Mouse (Mus musculus) urinary bladder, postnatal 25 days (tissue): ENCODE data around the gene Myo1d.

ENCODE experiments used
- DNase-seq: peaks from one replicate; pipeline ENCODE4 v3.0.0; 2022; ENCODE audit warnings: low spot score

Myo1d gene

GRCm38 (mm10) chr11:80504519-80505385 is 275.1 kb downstream of the Myo1d start:
- DNase-seq: no peak

- no peak for DNase-seq
Measured at GRCm38 (mm10) chr11:80503726-80504452, 275.9 kb downstream of the Myo1d start.

- no peak for DNase-seq
Measured at GRCm38 (mm10) chr11:80503281-80503680, 276.5 kb downstream of the Myo1d start.

- no peak for DNase-seq
Measured at GRCm38 (mm10) chr11:80499550-80499952, 280.3 kb downstream of the Myo1d start.

GRCm38 (mm10) chr11:80498328-80499070 is 281.3 kb downstream of the Myo1d start:
- DNase-seq: no peak

- DNase-seq: no peak
Measured at GRCm38 (mm10) chr11:80497225-80497919, 282.5 kb downstream of the Myo1d start.

GRCm38 (mm10) chr11:80496640-80497039 is 283.2 kb downstream of the Myo1d start:
- DNase-seq: no peak

GRCm38 (mm10) chr11:80495972-80496371 is 283.9 kb downstream of the Myo1d start:
- DNase-seq: no peak

- DNase-seq: no peak
Measured at GRCm38 (mm10) chr11:80494852-80495251, 285.0 kb downstream of the Myo1d start.

- DNase-seq: no peak
Measured at GRCm38 (mm10) chr11:80493186-80493585, 286.6 kb downstream of the Myo1d start.

- no peak for DNase-seq
Measured at GRCm38 (mm10) chr11:80490831-80491230, 289.0 kb downstream of the Myo1d start.

- no peak for DNase-seq
Measured at GRCm38 (mm10) chr11:80489882-80490196, 290.0 kb downstream of the Myo1d start.

- no peak for DNase-seq
Measured at GRCm38 (mm10) chr11:80489172-80489881, 290.5 kb downstream of the Myo1d start.

- no peak for DNase-seq
Measured at GRCm38 (mm10) chr11:80487904-80488587, 291.8 kb downstream of the Myo1d start.

- DNase-seq: no peak
Measured at GRCm38 (mm10) chr11:80485622-80486206, 294.1 kb downstream of the Myo1d start.

- DNase-seq: no peak
Measured at GRCm38 (mm10) chr11:80485120-80485551, 294.7 kb downstream of the Myo1d start.

- no peak for DNase-seq
Measured at GRCm38 (mm10) chr11:80484191-80484791, 295.5 kb downstream of the Myo1d start.

GRCm38 (mm10) chr11:80483536-80484067 is 296.2 kb downstream of the Myo1d start:
- DNase-seq: no peak

- no peak for DNase-seq
Measured at GRCm38 (mm10) chr11:80482921-80483320, 296.9 kb downstream of the Myo1d start.

GRCm38 (mm10) chr11:80482347-80482746 is 297.5 kb downstream of the Myo1d start:
- no peak for DNase-seq
